Mouse (Mus musculus): ENCODE measurements around the gene Sez6l.
"Not testable (repeated sequence)": the region's sequence is repeated elsewhere in the genome, so short reads cannot be mapped to it uniquely, and the experiment has no call there.

Sez6l gene

GRCm38 (mm10) chr5:112448747-112449440 lies 128.1 kb downstream of the Sez6l start, which contains the start of gene Gm6588:
Gm6588 (plus strand) TSS chr5:112449426.
- no peak for DNase-seq (ENCODE audit: extremely low read depth, insufficient read length, low spot score)

- DNase-seq (ENCODE audit: extremely low read depth, insufficient read length, low spot score), result no peak
These were observed 138.4 kb downstream of the Sez6l start for GRCm38 (mm10) chr5:112438535-112438934.

DNA sequence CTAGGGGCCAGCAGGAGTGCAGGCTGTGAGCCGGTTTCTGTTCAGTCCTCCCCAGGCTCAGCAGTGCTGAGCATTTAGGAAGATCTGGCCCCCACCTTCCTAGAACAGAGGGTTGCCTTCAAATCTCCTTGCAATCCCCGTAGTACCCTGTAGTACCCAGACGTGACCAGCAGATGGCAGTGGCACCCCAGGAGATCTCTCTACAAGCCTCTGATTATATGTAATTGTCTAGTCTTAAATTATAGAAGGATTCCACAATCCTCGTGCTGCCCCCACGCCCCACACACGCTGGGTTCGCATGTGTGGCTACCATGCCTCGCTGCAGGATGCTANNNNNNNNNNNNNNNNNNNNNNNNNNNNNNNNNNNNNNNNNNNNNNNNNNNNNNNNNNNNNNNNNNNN lies 144.0 kb downstream of the Sez6l start:
- peak; percentile 34 for DNase-seq (ENCODE audit: extremely low read depth, insufficient read length, low spot score)

- no peak for DNase-seq (ENCODE audit: extremely low read depth, insufficient read length, low spot score)
These were observed 145.0 kb downstream of the Sez6l start for GRCm38 (mm10) chr5:112432033-112432432.

DNA sequence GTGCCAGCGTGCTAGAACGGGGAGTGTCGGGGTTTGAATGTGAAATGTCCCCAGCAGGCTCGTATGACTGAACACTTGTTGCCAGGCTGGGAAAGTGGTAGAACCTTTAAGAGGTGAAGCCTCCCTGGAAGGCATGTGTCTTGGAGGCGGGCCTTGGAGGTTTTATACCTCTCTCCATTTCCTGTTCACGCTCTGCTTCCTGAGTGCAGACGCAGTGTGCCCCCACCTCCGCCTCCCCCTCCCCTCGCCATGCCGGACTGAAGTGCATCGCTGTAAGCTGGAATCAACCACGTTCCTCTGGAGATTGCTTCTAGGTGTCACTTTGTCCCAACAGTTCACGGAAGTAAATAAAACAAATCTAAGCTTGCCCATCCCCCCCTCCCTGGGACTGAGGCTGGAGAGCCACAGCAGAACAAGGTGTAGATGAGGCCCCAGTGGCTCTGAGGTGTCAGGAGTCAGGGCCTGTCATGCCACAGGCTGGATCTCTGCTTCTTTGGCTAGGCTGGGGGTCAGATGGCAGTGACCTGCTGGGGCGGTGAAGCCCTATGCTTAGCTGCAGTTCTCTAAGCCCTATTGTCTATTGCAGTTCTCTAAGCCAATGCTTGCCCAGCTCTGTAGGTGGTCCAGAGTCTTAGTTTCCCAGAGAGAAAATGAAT lies 145.7 kb downstream of the Sez6l start:
- no peak for DNase-seq (ENCODE audit: extremely low read depth, insufficient read length, low spot score)

GRCm38 (mm10) chr5:112428944-112429343 lies 148.0 kb downstream of the Sez6l start:
- DNase-seq (ENCODE audit: extremely low read depth, insufficient read length, low spot score), result no peak

DNA sequence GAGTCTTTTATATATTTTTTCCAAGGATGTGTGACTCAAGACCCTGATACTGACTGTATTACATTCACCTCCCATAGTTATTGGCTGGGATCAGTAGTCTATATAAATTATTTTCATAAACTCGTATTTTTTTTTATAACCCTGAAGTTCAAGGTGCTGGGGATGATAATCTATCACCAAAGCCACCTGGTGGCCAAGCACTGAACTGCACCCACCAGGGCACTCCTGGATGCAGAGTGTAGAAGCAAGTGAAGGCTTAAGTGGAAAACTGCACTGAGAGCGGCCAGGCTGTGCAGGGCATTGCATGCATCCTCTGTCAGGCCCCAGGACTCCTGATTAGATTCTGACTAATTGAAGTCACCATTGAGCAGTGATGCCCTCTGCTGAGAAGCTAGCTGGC lies 149.7 kb downstream of the Sez6l start:
- DNase-seq (ENCODE audit: extremely low read depth, insufficient read length, low spot score), result no peak

DNA sequence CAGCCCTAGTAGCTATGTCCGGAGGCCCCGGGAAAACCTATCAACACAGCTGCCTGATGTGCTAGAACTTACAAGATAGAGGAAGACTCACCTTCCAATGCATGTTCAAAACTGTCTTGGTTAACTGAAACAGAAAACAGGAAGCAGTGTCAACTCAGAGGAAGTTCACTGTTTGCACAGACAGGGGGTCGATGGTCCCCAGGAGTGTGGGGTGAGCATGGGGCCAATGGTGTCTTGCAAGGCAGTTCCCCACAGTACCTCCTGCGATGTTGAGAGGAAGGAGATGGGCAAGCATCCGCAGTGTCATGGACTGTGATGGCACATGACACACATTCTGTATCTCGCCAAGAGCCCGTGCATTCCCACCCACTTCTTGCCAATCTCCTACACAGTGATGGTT lies 150.3 kb downstream of the Sez6l start:
- no peak for DNase-seq (ENCODE audit: extremely low read depth, insufficient read length, low spot score)

- no peak for DNase-seq (ENCODE audit: extremely low read depth, insufficient read length, low spot score)
These were observed 157.4 kb downstream of the Sez6l start for GRCm38 (mm10) chr5:112419535-112419934.

- no peak for DNase-seq (ENCODE audit: extremely low read depth, insufficient read length, low spot score)
These were observed 159.0 kb downstream of the Sez6l start for GRCm38 (mm10) chr5:112418023-112418422.

GRCm38 (mm10) chr5:112416673-112417072 lies 160.3 kb downstream of the Sez6l start:
- no peak for DNase-seq (ENCODE audit: extremely low read depth, insufficient read length, low spot score)

DNA sequence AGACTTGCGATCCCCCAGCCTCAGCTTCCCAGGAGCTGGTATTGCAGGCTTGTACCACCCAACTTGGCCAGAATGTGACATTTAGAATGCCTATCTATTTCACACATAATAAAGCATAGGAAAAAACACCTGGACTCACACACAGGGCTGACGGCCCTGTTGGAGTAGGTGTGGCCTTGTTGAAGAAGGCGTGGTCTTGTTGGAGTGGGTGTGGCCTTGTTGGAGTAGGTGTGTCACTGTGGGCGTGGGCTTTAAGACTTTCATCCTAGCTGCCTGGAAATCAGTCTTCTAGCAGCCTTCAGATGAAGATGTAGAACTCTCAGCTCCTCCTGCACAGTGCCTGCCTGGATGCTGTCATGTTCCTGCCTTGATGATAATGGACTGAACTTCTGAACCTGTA lies 164.2 kb downstream of the Sez6l start:
- DNase-seq (ENCODE audit: extremely low read depth, insufficient read length, low spot score), result not testable (repeated sequence)

DNA sequence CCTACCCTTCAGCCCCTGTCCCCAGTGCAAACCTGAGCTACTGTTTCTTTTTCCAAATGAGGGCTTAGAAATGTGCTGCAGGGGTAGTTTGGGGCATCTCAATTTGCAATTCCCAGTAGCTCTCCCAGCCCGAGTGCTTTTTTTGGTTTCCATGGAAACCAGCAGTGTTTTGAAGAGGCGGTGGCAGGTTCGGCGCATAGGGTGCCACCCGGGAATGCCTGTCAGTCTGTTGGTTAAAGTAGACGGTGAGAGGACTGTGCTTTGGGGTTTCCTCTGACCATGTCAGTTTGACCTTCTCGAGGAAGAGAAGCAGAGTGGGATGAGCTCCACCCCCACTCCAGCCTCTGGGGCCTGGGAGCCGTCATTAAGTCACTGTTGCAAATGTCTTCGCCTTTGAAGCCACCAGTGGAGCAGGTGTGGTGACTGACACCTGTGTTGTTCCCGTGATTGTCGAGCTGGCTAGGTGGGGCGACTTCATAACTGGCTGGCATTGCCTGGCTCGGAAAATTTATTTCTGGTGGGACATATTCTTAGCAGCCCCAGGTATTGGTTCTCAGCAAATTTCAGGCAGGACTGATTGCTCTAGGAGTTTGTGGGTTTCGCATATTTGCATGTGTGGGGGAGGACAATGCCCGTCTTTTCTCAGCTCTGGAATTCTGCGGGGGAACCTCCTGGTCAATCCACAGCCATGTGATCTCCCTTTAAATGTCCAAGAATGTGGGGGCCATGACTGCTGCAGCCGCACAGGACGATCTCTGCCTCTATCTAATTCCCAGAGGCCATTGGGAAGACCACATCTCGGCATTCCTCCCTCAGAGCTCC lies 165.3 kb downstream of the Sez6l start:
- no peak for DNase-seq (ENCODE audit: extremely low read depth, insufficient read length, low spot score)

DNA sequence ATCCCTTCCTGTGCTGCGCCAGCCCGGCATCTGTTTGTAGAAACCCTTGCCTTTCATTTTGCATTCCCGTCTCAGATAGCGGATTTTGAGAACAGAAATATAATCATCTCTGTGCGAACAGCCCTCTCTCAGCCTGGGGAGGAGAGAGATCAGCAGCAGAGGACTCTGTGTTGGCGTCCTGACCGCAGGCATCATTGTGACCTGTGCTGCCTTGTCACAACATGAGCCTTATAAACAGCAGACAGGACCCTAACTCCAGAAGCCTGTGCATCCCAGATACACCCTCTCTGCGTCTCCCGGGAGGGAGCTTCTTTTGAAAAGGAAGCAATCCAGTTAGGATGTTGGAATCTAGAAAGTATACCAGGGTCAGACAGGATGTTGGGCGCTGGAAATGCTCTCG lies 165.9 kb downstream of the Sez6l start:
- no peak for DNase-seq (ENCODE audit: extremely low read depth, insufficient read length, low spot score)

DNA sequence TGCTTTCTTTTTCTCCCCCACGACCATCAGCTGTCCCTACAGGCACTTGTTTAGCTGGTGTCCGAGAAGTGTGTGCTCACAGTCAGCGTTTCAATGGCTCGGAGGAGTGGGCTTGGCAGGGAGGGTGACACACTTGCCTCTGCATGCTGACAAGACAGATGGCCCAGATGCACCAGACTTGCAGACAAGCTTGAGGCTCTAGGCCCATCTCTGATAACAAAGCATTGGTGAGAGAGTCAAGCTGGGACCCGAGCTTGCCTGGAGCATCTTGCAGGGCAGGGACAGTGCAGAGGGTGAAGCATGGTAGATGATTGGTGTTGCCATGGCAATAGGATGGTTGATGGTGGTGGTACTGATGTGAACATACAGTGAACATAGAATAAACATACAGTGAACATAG lies 167.7 kb downstream of the Sez6l start:
- no peak for DNase-seq (ENCODE audit: extremely low read depth, insufficient read length, low spot score)

GRCm38 (mm10) chr5:112406017-112406416 lies 171.0 kb downstream of the Sez6l start:
- DNase-seq (ENCODE audit: extremely low read depth, insufficient read length, low spot score), result no peak

GRCm38 (mm10) chr5:112402437-112402836 lies 174.5 kb downstream of the Sez6l start:
- no peak for DNase-seq (ENCODE audit: extremely low read depth, insufficient read length, low spot score)

DNA sequence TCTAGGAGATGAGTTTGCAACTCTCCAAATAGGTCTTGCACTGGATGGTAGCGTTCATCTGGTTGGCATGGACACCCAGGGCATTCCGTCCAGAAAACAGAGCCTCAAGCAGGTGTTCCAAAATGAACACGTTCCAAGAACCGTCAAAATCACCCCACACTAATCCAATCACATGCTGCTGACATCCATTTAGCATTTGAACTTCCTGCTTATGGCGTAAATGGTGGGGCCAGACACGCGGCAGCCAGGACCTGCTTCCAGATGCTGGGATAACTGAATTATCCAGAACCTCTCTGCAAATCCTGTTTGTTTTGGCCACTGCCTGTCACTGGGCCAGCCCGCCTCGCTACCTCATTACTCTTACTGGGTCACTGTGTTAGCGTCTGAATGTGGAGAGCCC lies 177.7 kb downstream of the Sez6l start:
- DNase-seq (ENCODE audit: extremely low read depth, insufficient read length, low spot score), result no peak

DNA sequence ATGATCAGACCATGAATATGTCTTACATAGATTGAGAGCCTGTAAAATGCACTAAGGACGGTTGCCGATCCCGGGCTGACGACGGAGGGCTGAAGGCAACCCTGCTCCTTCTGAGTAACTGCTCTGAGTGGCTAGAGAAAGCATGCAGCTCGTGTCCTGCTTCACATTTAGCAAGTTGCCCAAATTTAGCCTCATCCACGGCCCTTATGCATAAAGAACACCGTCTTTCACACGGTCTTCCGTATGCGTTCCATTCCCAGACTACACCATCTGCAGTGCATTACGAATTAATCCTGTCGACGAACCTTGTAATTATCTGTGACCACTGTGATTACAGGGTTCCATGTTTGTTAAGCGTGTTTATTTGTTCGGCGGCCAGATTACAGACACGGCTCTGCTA lies 180.9 kb downstream of the Sez6l start:
- no peak for DNase-seq (ENCODE audit: extremely low read depth, insufficient read length, low spot score)

- no peak for DNase-seq (ENCODE audit: extremely low read depth, insufficient read length, low spot score)
These were observed 182.1 kb downstream of the Sez6l start, which contains the start of gene Asphd2 for GRCm38 (mm10) chr5:112394779-112395443. Asphd2 (minus strand) TSS chr5:112394866.

GRCm38 (mm10) chr5:112394415-112394763 lies 182.6 kb downstream of the Sez6l start:
- no peak for DNase-seq (ENCODE audit: extremely low read depth, insufficient read length, low spot score)

All from 3134 (cell line).